Mouse (Mus musculus): ENCODE data around the gene Gm49358.

Gene Gm49358

DNA sequence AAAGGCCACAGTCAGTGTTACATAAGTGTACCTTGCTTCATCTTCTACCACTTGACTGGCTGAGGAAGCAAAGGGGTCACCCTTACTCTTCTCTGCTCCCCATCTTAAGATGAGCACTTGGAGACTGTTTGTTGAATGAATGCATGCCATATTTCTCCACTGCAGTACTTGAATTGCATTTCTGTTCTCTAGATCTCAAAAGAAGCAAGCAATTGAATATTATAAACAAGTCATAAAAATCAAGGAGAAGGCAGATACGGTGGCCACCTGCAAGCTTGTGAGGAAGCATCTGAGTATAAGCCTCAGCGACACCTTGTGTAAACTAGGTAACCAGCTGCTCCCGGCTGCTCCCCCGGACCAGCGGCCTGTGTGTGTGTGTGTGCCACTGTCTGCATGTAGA, at the start of gene Gm49358:
Gene Gm49358 (plus strand): TSS at position 301 of the 400 bp plus-strand sequence.
- DNase-seq, result no peak

DNA sequence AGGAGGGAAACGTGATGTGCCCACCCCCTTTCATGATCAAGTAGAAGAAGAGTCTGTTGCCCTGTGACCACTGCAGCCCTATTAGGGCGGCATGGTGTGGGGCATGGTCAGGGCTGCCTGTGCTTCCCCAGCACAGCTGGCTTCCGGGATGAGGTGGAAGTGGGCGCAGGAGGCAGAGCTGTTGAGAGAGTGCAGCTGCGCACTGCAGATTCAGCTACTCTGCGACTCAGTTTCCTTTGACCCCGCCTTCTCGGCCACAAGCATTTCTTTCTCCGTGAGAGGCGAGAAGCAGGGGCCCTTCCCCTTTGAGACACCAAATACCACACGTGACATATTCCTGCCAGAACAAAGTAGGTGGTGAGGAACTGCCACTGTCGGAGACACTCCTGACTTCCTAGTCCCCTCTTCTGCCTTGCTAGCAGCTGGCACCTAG, 36.2 kb upstream of the Gm49358 start:
- peak; percentile 69 for DNase-seq

DNA sequence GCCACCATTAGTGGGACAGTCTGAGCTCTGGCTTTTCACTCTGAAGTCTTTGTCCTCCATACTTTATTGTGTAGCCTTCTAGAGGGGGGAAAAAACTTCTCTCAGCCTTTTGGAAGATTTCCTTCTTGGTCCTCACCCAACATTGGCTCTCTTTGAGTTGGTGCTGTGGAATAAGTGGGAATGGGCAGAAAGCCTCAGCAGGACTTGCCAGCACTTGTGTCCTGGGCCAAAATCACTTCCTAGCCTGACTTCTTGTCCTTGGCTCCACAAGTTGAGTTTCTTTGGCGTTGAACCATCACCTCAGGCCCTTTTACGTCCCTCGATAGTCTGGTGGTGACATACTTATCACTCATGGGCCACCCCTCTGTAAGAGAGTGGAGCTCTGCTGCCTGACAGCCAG, 35.6 kb upstream of the Gm49358 start:
- DNase-seq, result no peak

DNA sequence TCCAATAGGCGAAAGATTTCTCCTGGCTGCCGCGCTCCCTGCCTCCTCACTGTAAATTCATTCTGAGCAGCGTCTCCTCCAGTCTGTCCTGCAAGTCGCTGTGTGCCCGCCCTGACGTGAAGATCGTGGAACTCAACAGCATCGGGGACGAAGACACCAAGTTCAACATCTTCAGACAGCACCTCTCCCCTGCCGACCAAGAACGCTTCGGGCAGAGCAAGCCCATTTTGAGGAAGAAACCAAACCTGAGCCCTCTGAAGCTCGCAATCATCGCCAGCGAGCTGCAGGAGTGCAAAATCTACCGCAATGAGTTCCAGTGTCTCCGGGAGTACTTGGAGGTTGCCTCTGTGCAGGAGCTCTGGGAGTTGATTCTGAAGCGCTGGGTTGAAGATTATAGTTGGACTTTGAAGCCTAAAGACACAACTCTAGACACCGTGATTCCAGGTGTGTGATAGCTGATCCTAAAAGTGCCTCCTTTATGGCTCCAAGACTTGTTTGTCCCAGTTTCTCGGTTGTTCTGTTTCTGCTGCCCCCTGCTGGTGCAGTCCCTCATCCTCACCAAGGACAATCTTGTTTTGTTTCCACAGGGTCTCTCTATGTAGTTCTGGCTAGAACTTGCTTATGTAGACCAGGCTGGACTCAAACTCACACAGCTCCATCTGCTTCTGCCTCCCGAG, 32.8 kb upstream of the Gm49358 start:
- peak; percentile 91 for DNase-seq

DNA sequence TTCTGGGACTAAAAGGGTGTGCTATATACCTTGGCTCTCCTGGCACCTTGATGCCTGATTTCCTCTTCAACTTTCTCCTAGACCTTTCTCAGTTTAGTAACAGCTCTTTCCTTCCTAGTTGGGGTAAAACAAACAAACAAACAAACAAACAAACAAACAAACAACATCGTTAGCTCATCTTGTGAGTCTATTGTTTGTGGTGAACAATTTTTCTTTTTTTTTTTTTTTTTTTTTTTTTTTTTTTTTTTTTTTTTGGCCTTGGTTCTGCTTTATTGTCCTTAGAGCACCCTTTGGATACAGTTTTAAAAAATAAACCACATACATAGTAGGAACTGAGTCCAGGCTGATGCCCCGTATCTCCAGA, 32.3 kb upstream of the Gm49358 start:
- DNase-seq, result no peak

DNA sequence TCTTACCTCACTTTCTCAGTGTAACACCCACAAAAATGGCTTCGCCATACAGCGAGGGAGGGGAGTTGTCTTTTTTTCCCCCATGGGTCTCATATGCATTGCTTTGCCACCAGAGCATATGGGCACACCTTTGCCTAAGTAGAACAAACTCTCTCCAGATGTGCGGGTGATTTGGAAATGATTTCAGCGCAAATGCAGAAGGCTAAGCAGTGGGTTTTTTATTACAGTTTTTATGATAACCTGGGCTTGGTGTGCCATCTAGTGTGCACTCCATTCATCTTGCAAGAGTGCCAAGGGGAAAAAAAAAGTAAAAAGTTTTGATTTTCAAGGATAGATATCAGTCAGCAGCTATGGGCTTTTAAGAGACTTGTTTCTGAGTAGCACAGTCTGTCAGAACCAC, 28.7 kb upstream of the Gm49358 start:
- no peak for DNase-seq

DNA sequence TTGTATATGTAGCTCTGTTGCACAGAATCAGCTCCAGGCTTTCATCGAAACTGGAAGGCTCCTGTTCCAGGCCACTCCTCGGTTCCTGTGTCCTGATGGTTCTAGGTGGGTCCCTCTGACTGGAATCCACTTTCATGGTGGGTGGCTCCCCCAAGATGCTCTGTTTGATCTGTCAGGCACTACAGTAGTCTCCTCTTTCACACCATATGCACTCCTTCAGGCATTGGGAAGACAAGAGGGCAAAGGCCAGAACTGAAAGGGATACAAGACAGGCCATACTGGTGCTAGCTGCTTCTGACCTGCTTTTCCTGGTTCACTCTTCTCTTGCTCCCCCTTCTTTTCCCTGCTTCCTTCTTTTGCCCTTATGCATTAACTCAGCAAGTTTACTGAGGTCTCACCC, 20.9 kb upstream of the Gm49358 start:
- DNase-seq, result no peak

DNA sequence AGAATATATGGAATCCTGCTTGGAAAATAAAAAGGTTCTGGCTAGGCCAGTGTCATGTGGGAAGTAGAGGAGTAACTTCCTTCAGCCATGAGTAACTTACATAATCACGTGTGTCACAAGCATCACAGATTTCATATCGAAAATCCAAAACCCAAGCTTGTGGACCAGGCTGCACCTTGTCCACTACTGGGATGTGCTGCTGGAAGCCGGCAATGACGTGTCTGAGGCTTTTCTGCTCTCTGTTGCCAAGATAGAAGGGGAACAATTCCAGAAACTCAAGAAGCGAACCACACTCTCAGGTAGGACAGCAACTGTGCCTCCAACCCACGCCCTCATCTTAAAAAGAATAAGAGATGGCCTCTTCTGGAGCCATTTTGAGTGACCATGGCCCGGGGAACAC, 19.5 kb upstream of the Gm49358 start:
- DNase-seq, result no peak

DNA sequence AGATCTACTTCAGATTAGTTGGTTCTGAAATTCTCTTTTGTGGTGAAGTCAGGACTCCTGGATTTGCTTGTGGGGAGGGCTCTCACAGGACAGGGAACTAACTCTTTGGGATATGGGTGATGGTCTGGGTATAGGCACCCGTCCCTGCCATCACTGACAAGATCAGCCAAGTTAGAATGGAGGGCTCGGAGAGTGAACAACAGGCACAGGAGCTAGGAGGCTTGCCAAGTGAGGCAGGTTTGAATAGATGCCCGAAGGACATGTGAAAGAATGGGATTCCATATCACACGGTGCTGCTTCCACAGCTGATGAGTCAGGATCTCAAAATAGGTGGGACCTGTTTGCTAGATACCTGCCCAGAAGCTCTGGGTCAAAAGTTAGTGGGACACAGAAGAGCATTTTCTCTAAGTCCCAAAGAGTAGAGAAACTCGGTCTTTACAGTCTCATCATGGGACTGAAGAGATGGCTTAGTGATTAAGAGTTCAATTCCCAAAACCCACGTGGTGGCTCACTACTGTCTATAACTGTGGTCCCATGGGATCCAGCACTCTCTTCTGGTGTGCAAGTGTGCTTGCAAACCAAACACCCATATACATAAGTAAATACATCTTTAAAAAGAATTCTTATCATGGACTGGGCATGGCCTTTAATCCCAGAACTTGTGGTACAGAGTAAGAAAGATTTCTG, 7.8 kb upstream of the Gm49358 start:
- no peak for DNase-seq

DNA sequence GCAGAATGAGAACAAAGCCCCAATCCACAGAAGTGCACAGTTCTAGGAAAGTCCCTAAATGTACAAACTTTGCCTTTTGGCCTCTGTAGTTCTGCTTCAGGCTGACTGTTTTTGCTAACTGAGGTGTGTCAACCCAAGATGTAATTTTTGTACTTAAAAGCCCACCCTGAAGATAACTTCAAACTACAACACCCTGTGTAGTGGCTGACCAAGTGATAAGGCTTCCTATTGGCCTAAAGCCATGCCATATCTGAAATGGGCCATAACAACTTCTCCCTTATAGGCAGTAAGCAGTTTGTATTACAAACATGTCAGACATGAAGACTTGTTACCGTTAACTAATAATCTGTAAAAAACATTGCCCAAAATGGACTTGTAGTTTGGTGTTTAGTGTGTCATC, 6.0 kb upstream of the Gm49358 start:
- DNase-seq, result no peak

DNA sequence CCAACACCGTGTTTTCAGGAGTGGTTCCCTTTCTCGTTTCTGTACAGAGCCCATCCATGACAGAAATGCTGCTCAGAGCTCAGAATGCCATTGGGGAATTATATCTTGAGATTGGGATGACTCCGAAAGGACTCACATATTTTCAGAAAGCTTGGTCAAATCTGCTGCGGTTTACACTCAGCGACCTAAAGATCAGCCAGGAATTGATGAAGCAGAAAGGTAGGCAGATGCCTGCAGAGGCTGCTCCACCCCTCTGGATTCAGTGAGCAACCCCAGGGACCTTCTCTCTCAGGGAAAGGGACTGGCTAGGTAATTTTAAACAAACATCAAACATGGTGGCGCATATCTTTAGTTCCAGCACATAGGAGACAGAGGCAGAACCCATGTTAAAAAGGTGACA, 5.6 kb upstream of the Gm49358 start:
- DNase-seq, result no peak

DNA sequence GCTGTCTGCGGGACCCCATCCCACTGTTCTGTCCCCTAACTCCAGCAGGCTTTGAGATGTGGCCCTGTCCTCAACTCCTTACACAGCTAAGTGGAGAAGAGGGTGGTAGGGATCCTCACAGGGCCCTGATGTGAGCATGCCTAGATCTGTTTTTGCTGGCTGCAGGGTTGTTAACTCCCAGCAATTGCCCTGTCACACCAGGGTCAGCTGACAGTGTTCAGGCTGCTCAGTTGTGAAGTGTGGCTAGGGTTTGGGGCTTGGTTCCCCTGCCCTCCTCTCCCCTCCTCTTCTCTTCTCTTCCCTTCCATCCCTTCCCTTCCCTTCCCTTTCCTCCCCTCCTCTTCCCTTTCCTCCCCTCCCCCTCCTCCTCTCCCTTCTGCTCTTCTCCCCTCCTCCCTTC, 2.5 kb upstream of the Gm49358 start:
- no peak for DNase-seq

DNA sequence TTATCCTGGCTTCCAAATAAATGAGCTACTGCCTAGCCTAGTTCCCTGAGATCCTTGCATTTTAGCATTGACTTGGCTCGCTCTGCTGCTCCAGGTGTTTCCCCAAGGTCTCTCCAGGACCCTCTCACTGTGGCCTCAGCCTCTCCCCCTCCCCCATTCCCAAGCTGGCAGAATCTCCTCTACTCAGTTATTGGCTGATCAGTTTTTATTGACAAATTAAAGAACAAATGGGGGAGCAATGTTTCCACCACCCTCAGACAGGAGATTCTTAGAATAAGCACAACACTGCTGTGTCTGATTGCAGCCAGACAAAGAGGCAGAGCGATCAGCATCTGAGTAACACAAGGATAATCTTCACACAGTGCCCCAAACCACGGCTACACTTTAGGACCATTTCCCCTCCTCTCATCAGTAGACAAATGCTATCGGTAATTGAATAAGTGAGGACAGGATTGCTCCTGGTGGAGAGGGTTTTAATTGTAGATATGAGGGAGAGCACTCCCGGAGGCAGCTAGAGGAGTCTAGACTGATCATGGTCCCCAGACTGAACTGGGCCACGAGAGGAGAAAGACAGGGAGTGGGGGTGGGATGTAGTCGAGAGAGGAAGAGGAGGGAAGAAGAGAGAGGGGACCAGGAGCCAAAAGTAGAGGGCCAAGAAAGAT, 1.9 kb upstream of the Gm49358 start:
- DNase-seq, result no peak

DNA sequence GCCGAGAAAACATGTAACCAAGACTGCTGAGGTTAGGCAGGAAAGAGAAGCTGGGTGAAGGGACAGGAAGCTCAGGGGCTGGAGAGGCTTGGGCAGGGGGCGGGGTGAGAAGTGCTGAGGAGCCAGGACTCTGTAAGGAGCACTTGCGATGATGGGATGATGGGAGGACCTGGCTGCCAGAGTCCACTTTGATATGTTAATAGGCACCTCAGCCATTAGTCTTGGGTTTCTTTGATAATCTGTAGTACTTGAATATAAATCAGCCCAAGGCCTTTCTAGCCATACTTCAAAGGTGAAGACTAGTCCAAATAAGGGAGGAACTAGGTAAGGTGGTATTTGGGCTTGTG, 1.4 kb upstream of the Gm49358 start:
- no peak for DNase-seq

DNA sequence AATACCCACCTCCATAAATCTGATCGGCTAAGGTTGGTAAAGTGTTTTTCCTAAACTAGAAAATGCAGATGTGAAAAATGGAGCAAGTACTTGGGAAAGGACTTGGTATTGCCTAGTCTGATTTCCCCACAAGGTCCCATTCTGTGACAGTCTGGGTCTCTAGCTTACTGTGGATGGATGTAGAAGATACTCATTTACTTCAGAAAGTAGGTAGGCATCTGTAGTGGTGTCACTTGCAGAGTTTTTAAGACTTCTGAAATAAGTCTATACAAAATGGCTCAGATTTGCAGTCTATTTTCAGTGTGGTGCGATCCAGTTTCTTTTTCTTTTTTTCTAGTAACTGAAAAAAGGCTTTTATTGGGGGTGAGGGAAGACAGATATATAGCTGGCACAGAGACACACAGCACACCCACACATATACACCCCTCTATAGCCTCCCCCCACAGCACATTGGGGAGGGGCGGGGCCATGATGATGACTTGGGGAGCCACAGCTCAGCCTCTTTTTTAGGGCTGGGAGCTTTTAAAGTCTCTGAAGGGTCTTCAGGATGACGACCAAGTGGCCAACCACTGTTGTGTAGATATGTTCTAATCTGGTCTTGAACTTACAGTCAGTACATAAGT, 1.7 kb downstream of the Gm49358 start:
- no peak for DNase-seq

DNA sequence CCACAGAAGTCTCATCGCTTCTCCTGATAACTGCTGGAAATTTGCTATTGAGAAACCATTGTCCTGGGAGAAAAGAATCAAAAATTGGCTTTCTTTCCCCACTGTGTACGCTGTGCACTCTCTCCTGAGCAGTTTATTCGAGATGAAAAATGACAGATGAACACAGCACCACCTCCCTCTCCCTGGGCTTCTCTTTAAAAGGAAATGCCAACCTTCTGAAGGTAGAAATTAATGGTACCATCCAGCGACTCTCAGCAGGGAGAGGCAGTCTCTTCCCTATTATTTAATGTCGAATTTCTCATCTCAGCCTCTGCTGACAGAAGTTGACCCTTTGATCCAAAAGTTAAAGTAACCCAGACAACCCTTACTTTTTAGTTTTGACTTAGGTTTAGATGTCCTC, 5.4 kb downstream of the Gm49358 start:
- no peak for DNase-seq

DNA sequence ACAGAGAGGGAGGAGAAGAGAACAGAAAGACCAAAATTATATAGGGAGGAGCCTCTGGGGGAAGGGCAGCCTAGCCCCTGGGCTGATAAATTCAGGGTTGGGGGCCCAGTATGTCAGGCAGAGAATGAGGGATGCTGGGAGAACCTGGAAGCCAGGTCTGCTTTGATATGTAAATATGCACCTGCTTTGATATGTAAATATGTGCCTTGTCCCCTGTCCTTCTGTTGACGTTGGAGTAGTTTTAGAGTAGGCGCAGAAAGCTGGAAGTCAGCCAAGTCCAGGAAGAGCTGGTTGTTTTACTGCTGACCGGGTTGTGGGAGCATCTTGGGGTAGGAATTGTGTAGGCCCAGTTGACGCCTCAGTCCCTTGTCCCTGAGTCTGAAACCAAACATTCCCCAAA, 6.0 kb downstream of the Gm49358 start:
- no peak for DNase-seq

DNA sequence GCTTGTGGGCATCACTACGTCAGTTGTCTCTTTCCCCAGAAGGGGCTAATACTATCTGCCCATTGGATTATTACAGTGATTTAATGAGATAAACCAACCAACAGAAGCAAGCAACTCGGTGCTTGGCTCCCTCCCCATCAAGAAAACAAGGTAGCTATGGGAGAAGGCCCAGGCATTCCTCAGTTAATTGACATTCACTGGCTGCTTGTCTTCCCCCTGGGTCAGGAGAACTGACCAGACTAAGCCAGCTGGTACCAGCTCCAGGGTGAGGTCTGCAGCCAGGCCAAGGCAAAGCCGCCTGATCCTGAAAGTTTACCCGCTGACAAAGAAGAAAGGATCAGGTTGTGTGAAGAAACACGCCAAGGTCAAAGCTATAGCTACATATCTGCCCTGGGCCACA, 7.9 kb downstream of the Gm49358 start:
- DNase-seq, result no peak

DNA sequence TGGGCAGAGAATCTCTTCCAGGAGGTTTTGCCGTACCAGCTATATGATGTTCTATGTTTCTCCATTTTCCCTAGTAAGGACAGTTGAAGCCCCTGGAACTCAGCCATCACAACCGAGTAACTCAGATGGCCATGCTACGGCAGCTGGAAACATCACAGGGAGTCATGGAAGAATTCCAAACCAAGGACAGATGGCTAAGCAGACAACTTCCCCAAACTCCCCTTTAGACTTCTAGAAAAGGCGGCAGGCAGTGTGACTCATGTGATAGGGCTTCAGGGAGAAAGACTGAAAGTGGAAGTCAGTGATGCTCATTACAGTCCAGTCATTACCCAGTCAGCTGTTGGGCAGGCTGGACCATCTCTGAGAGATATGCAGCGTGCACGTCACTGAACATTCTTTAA, 8.5 kb downstream of the Gm49358 start:
- DNase-seq, result no peak

DNA sequence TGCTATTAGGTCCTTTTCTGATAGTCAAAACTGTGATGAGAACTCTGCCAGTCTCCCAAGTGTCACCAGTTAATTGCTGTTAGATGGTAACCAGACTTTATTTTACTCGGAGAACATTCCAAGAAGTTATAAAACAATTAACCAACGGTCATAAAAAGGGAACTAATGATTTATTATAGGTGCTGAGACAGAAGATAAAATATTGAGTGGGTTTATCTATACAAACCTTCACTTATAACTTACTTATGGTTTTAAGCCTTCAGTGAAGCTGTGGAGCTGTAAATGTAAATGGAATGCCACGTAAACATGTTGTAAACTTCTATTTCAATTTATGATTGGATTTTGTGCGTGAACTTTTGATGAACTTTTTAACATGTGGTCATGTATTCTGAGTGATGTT, 9.6 kb downstream of the Gm49358 start:
- DNase-seq, result no peak

DNA sequence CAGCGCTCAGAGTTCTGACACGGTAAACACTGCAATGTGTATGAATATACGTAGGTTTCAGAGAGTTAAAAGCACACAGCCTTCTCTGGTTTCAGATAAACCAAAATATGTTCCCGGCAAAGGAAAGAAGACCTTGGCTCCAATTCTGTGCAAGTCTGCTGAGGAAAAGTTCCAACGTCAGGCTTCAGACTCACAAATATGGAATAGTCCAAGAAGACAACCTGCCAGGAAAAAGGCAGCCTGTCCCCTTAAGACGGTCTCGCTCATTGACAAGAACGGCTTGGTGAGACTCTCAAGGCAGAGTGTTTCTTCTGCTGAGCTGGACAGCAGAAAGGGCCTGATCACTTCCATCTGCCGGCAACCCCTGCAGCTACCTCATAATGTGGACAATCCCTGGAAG, 12.5 kb downstream of the Gm49358 start:
- DNase-seq, result no peak

DNA sequence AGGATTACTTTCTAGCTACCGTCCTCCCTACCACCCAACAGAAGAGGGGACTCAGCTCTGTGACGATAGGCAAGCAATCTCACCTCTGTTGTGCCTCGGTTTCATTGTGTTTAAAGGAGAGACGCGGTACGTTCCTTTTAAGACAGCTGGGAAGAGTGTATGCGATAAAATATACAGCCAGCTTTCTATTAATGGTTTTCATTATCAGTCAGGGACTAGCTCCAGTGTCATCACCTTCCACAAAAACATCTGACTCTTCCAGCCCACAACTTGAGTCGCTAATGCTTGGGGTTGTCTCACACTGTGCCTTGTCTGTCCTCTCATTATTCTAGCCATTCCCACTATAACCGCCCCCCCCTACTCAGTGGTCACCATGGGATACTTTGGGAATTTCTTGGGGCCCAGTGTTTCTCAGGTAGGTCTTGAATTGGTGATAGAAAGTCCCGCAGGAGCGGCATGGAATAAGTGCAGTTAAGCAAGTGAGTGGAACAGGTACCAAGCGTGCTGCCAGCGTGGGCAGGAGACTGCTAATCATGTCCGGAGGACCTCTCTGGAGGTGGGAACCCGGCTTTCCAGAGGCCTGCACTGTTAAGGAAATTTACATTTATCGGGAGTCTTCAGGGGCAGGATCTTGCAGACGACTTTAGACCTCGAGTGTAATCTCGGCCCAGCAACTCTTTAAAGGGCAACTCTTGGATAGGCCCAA, 14.0 kb downstream of the Gm49358 start:
- DNase-seq, result no peak

DNA sequence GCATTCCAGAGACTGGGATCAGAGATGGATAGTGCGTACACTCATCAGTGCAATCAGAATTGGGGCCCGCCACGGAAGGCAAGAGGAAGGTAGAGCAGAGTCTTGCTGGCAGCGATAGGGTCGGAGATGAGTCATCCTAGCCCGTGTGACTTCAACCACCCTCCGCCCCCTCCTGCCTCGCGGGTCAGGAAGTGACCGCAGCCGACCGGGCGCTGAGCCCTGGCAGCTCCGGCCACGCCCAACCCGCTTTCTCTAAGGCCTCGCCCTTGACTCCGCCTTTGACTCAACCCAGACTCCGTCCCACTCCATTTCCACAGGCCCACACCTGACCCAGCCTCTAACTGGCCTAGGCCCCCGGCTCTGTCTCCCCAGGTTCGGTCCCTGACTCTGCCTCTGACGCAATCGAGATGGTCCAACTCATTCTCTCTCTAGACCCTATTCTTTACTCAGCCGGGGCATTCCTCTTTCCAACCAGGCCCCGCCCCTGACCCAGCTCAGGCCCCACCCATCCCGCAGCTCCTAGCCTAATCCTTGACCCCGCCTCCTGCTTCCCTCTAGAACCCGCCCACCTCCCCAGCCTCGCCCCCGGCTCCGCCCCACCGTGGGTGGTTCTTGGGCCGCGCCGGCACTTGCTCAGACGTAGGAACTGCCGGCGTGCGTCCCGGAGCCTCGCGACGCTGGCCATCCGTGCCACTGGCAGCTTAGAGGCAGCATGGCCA, 14.8 kb downstream of the Gm49358 start, which contains the start of gene Nt5dc3:
Gene Nt5dc3 (plus strand): TSS at position 608 of the 719 bp plus-strand sequence.
- DNase-seq, result peak; percentile 97
